Mouse (Mus musculus) left cerebral cortex, adult 9 months (tissue): ENCODE measurements around the gene Yif1b.

Experiments used
- DNase-seq, 2 experiments: peaks; one replicate each; pipeline ENCODE4 v3.0.0; 2022; ENCODE audit warnings: low spot score in 2 of 2

The Yif1b gene

GRCm38 (mm10) chr7:29280801-29281200 is 42.7 kb downstream of the Yif1b start:
- no peak for DNase-seq

GRCm38 (mm10) chr7:29281201-29282073 is 43.3 kb downstream of the Yif1b start, which contains the start of gene Spint2:
Gene Spint2 (minus strand): TSS chr7:29281912.
- DNase-seq: no peak

- no peak for DNase-seq
These were observed 44.0 kb downstream of the Yif1b start for GRCm38 (mm10) chr7:29282074-29282554.

GRCm38 (mm10) chr7:29283876-29284275 is 45.7 kb downstream of the Yif1b start:
- no peak for DNase-seq

GRCm38 (mm10) chr7:29284523-29284922 is 46.4 kb downstream of the Yif1b start:
- no peak for DNase-seq

GRCm38 (mm10) chr7:29287481-29287880 is 49.4 kb downstream of the Yif1b start:
- no peak for DNase-seq

- DNase-seq: no peak
These were observed 50.0 kb downstream of the Yif1b start for GRCm38 (mm10) chr7:29288079-29288478.

- DNase-seq: peak in 1 of 2 experiments; percentile 44
These were observed 51.0 kb downstream of the Yif1b start, which contains the start of gene Ppp1r14a for GRCm38 (mm10) chr7:29288942-29289638. Gene Ppp1r14a (plus strand): TSS chr7:29289308.

- DNase-seq: no peak
These were observed 51.7 kb downstream of the Yif1b start for GRCm38 (mm10) chr7:29289856-29290255.

- DNase-seq: no peak
These were observed 52.8 kb downstream of the Yif1b start for GRCm38 (mm10) chr7:29290691-29291485.

GRCm38 (mm10) chr7:29291616-29292457 is 53.7 kb downstream of the Yif1b start:
- DNase-seq: no peak

- no peak for DNase-seq
These were observed 54.4 kb downstream of the Yif1b start for GRCm38 (mm10) chr7:29292458-29293098.

GRCm38 (mm10) chr7:29293131-29294065 is 55.3 kb downstream of the Yif1b start:
- no peak for DNase-seq

- no peak for DNase-seq
These were observed 56.1 kb downstream of the Yif1b start for GRCm38 (mm10) chr7:29294111-29294761.

GRCm38 (mm10) chr7:29295861-29296647 is 57.9 kb downstream of the Yif1b start:
- DNase-seq: no peak

- peak in 1 of 2 experiments; percentile 74 for DNase-seq
These were observed 58.9 kb downstream of the Yif1b start for GRCm38 (mm10) chr7:29296998-29297397.
